Mouse (Mus musculus): ENCODE measurements around the gene Gtf2f2. TPM values are rescaled to one million over a fixed set of nuclear protein-coding genes. Genes with fewer than 3 reads are reported as not detected.
A peak's percentile ranks its signal among the peaks of the same experiment; 100 is the strongest.

The Gtf2f2 gene
- total and polyA plus RNA-seq, 3 experiments: 57.6 to 71.2 TPM; not detected in 1

GRCm38 (mm10) chr14:75953011-75953410 lies 57.7 kb downstream of the Gtf2f2 start (continued):
- no peak for TF ChIP-seq JUND (IDR thresholded peaks at IDR 0.05; ENCODE audit: low read depth, low read length)

DNA sequence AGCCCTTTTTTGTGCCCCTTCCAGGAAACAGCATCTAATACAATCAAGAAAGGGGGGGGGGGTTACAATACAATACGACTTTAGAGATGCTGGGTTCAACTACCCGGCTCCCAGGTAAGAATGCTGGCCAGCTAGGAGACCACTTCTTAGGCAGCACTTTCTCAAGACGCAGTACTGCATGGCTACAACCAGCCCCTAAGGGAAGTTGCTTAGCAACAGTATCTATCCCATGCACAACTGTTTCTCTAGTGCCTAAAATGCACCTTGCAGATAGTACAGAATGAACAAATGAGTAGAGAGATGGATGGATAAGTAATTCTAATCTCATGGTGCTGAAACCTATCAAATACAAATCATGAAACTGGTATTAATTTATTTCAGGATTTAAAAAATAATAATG lies 63.0 kb downstream of the Gtf2f2 start:
- Histone ChIP-seq H3K9ac (ENCODE audit: control insufficient read depth, low read depth, low read length, poor library complexity, severe bottlenecking) (no peak overlapping the region), H3K36me3 (ENCODE audit: control insufficient read depth in 1 of 2, insufficient read depth in 2 of 2, low read length in 2 of 2) (peaks cover 2 to 3% of the 10 kb centered on the region in 2 experiments; a peak in 3 of 4 replicates), H3K79me2 (ENCODE audit: control insufficient read depth, insufficient read depth, low read length, poor library complexity) (peaks cover 3% of the 10 kb centered on the region; the same call in 1 of the 2 replicates), H3K27me3 (ENCODE audit: control insufficient read depth in 1 of 2, insufficient read depth in 2 of 2, low read length in 2 of 2) (no peaks in the 10 kb centered on the region), H3K4me3 (ENCODE audit: control insufficient read depth in 1 of 2, insufficient read depth in 1 of 2, low read depth in 2 of 2, low read length in 2 of 2) (no peak overlapping the region), H3K9me3 (replicated peaks; ENCODE audit: insufficient read depth, low read length) (no peaks in the 10 kb centered on the region), H3K27ac (ENCODE audit: control insufficient read depth, low read depth, low read length) (no peak overlapping the region), H3K4me1 (ENCODE audit: control insufficient read depth in 1 of 2, insufficient read depth in 2 of 2, low read length in 2 of 2) (peaks cover 0 to 2% of the 10 kb centered on the region in 2 experiments; a peak in 1 of 4 replicates)
- TF ChIP-seq POLR2AphosphoS2 (IDR thresholded peaks at IDR 0.05; ENCODE audit: low read length) (no peak), GATA1 (IDR thresholded peaks at IDR 0.05; ENCODE audit: low read depth, low read length) (peak; percentile 28; the same call in 1 of the 2 replicates)
- DNase-seq (ENCODE audit: low read depth, low spot score): peak; percentile 26

GRCm38 (mm10) chr14:75942365-75942764 lies 68.3 kb downstream of the Gtf2f2 start:
- Histone ChIP-seq H3K27ac (ENCODE audit: control insufficient read depth, low read depth, low read length) (no peak overlapping the region), H3K79me2 (ENCODE audit: control insufficient read depth, insufficient read depth, low read length, poor library complexity) (peaks cover 3% of the 10 kb centered on the region; the same call in 1 of the 2 replicates), H3K9me3 (replicated peaks; ENCODE audit: insufficient read depth, low read length) (no peaks in the 10 kb centered on the region), H3K27me3 (ENCODE audit: control insufficient read depth in 1 of 2, insufficient read depth in 2 of 2, low read length in 2 of 2) (no peaks in the 10 kb centered on the region), H3K4me3 (ENCODE audit: control insufficient read depth in 1 of 2, insufficient read depth in 1 of 2, low read depth in 2 of 2, low read length in 2 of 2) (no peak overlapping the region), H3K36me3 (ENCODE audit: control insufficient read depth in 1 of 2, insufficient read depth in 2 of 2, low read length in 2 of 2) (peaks cover 0 to 6% of the 10 kb centered on the region in 2 experiments; a peak in 3 of 4 replicates), H3K4me1 (ENCODE audit: control insufficient read depth in 1 of 2, insufficient read depth in 2 of 2, low read length in 2 of 2) (no peaks in the 10 kb centered on the region), H3K9ac (ENCODE audit: control insufficient read depth, low read depth, low read length, poor library complexity, severe bottlenecking) (no peak overlapping the region)
- no peak for DNase-seq (ENCODE audit: low read depth, low spot score)
- TF ChIP-seq TAL1 (IDR thresholded peaks at IDR 0.05; ENCODE audit: low read length): no peak
- TF ChIP-seq USF1 (IDR thresholded peaks at IDR 0.05; ENCODE audit: low read depth, low read length): no peak
- no peak for TF ChIP-seq POLR2AphosphoS5 (IDR thresholded peaks at IDR 0.05; ENCODE audit: borderline replicate concordance, low read depth, low read length)
- TF ChIP-seq ZC3H11A (IDR thresholded peaks at IDR 0.05; ENCODE audit: low read depth, low read length): no peak
- TF ChIP-seq MXI1 (IDR thresholded peaks at IDR 0.05; ENCODE audit: low read depth, low read length): no peak
- no peak for TF ChIP-seq MAFK (IDR thresholded peaks at IDR 0.05; ENCODE audit: borderline replicate concordance, low read depth, low read length)
- TF ChIP-seq USF2 (IDR thresholded peaks at IDR 0.05; ENCODE audit: borderline replicate concordance in 1 of 2, insufficient read depth in 1 of 2, low read depth in 1 of 2, low read length in 2 of 2): no peak
- TF ChIP-seq BHLHE40 (IDR thresholded peaks at IDR 0.05; ENCODE audit: borderline replicate concordance, low read depth, low read length): no peak
- TF ChIP-seq GABPA (IDR thresholded peaks at IDR 0.05; ENCODE audit: low read depth, low read length): no peak
- TF ChIP-seq POLR2A (IDR thresholded peaks at IDR 0.05; ENCODE audit: control insufficient read depth in 1 of 2, insufficient read depth in 1 of 2, low read depth in 1 of 2, low read length in 2 of 2, poor library complexity in 1 of 2): no peak
- no peak for TF ChIP-seq NRF1 (IDR thresholded peaks at IDR 0.05; ENCODE audit: insufficient read depth, low read depth, low read length, poor library complexity, severe bottlenecking)

Measured in MEL (cell line).